Mouse (Mus musculus): ENCODE measurements at regions not wholly inside any gene's neighbourhood (a gene's known extent, or its start where the extent isn't known, plus 50 kb on each side); places are given as distances from the start of the nearest gene placed in this dataset.

DNA sequence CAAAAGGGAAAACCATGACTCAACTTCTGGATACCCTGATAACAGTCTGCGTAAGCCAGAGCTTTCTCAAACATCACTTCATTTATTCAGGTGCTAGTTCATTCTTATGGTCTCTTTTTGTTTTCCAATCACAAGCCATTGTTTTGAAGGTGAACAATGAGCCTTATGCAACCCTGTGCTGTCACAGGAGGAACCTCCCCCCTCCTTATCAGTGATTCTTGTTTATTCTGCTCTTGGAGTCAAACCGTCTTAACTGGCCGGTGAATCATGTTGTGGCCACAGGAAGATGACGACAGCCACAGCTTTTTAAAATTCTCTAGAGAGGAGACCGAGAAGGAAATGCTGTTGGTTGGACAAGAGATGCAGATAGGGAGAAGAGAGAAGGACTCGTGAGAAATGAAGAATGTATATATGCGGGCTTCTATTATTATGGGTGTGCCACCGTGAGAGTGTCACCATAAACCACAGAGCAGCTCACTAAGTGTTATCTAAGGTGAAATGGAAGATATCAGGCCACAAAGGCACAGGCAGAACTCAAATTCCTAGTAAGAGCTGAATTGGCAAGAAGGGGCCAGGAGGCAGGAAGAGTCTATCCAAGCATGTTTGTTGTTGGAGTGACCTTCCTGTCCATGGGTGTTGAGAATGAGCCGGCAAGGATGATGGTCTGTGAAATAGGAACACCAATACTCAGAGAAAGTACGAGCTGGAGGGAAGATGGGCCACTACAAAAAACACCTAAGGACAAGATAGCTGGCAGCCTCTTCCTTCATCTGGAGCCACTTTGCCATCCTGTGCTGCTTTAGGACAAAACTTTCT lies 151.8 kb downstream of the Kdr start:
- ATAC-seq (ENCODE audit: low FRiP score, low read depth) = no peak
- no peak overlapping the region for H3K27ac ChIP-seq (replicated peaks)
- 70% methylated on average over 10 of the region's 10 CpGs for WGBS
- no peaks in the 10 kb centered on the region for H3K36me3 ChIP-seq
- no peaks in the 10 kb centered on the region for H3K27me3 ChIP-seq
- H3K9ac ChIP-seq = no peak overlapping the region
- no peak overlapping the region for H3K4me3 ChIP-seq
- no peak overlapping the region for H3K4me2 ChIP-seq
- H3K4me1 ChIP-seq (replicated peaks) = peaks cover 4% of the 10 kb centered on the region; the same call in 1 of the 2 replicates
- H3K9me3 ChIP-seq = no peaks in the 10 kb centered on the region

DNA sequence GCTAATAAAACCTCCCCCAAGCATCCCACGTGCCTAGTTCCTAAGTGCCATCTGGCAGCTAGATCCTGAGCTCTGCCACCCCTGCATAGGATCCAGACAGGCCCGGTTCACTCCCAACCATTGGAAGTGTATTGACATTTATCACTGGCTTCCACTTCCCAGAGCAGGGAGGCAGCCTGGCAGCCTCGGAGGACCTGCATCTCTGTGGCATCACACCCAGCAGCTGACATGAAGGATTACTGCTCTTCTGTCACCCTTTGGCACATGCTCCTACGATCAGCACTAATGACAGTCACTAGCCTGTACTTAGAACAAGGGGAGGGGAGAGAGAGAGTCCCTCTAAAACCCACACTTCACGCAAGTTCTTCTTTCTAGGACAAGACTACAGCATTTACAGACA lies 152.7 kb downstream of the Kdr start:
- 51% methylated on average over 5 of the region's 5 CpGs for WGBS
- Histone ChIP-seq H3K4me3 (no peak overlapping the region), H3K27me3 (no peaks in the 10 kb centered on the region), H3K9me3 (no peaks in the 10 kb centered on the region), H3K27ac (replicated peaks) (no peak overlapping the region), H3K9ac (no peak overlapping the region), H3K4me1 (replicated peaks) (peaks cover 4% of the 10 kb centered on the region; the same call in 1 of the 2 replicates), H3K4me2 (no peak overlapping the region), H3K36me3 (no peaks in the 10 kb centered on the region)
- no peak for ATAC-seq (ENCODE audit: low FRiP score, low read depth)

DNA sequence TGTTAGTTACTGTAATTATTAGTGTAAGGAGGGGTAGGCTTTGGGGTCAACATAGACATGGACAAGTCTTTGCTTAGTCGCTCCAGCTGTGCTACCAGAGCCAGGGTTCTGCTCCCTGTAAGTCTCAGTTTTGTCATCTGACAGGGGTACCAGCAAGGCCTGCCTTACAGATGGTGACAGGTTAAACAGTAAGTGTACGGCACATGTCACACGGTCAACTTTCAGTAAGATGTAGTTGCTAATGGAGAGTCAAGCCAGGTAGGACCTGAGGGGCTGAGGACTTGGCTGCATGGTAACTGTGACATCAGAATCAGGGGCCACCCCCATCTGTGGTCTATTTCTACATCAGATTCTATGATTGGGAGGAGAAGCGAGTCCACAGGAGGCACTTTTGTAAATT lies 153.6 kb downstream of the Kdr start:
- H3K9me3 ChIP-seq = no peaks in the 10 kb centered on the region
- no peak overlapping the region for H3K4me3 ChIP-seq
- no peak overlapping the region for H3K9ac ChIP-seq
- ATAC-seq (ENCODE audit: low FRiP score, low read depth) = no peak
- WGBS = 89% methylated on average over 4 of the region's 4 CpGs
- no peaks in the 10 kb centered on the region for H3K36me3 ChIP-seq
- no peak overlapping the region for H3K27ac ChIP-seq (replicated peaks)
- no peaks in the 10 kb centered on the region; the same call in 1 of the 2 replicates for H3K4me1 ChIP-seq (replicated peaks)
- H3K27me3 ChIP-seq = no peaks in the 10 kb centered on the region
- no peak overlapping the region for H3K4me2 ChIP-seq

DNA sequence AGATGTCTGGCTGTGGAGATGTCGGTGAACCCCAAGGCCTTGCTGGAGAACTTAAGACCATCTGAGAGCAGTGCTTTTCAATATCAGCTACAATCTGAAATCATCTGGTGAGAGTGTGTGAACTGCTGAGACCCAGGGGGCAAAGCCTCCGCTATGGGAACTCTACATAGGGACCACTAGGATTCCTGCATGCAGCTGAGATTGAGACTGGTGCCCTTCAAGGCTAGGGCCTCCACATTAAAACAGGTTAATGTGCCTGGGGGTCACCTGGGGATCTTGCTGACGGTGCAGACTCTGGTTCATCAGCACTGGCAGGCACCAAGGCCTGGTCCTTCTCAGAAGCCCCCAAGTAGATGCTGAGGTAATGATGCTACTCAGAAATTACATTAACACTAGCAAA lies 154.6 kb downstream of the Kdr start:
- ATAC-seq (ENCODE audit: low FRiP score, low read depth) = no peak
- Histone ChIP-seq H3K9ac (no peak overlapping the region), H3K4me2 (no peak overlapping the region), H3K27me3 (no peaks in the 10 kb centered on the region), H3K9me3 (no peaks in the 10 kb centered on the region), H3K4me1 (replicated peaks) (no peaks in the 10 kb centered on the region; the same call in 1 of the 2 replicates), H3K36me3 (no peaks in the 10 kb centered on the region), H3K27ac (replicated peaks) (no peak overlapping the region), H3K4me3 (no peak overlapping the region)
- WGBS = 84% methylated on average over 3 of the region's 3 CpGs

DNA sequence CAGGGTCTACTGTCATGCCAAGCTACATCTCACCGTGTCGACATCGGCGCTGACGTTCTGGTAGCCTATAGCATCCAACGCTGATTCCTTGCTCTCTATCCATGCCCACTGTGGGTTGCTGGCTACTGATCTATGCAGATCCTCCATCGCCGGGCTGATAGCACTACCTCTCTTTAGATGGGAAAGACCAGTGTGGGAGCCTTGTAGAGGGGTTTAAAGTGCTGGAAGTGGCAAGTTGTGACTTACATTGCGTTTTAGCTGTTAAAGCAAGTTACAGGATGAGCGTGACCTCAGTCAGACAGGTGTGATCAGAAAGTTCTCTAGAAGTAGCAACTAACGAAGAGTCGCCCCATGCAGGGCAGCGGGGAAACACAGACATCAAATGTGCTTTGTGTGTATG lies 160.9 kb downstream of the Kdr start:
- H3K4me2 ChIP-seq = no peak overlapping the region
- ATAC-seq (ENCODE audit: low FRiP score, low read depth) = no peak
- H3K27ac ChIP-seq (replicated peaks) = no peak overlapping the region
- no peaks in the 10 kb centered on the region for H3K9me3 ChIP-seq
- 98% methylated on average over 13 of the region's 13 CpGs for WGBS
- no peaks in the 10 kb centered on the region for H3K27me3 ChIP-seq
- no peak overlapping the region for H3K9ac ChIP-seq
- H3K4me1 ChIP-seq (replicated peaks) = no peaks in the 10 kb centered on the region
- H3K4me3 ChIP-seq = no peak overlapping the region
- H3K36me3 ChIP-seq = no peaks in the 10 kb centered on the region

DNA sequence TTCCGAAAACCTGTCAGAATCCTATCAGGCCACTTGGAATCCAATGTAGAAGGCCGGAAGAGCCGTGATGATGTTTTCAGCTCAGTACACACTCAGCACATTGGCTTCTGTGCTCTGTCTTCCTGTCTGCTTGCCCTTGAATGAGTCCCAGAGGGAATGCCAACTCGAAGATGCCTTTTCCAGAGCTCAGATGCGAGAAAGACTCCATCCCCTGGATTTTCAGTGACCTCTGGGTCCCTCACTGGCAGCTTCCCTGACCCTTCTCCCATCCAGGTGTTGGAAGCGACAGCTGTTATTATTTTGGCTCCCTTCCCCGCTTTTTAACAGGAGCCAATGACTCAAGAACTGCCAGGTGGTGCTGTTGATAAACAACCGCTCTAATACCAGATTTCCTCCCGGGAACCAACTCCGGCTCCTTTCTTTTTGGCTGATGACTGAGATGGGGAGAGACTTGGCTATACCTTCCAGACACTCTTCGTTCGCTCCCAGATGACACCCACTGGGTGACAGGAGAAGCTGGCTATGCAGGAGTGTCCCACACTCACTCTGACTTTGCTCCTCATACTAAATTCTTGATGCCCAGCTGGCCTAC lies 163.8 kb downstream of the Kdr start:
- Histone ChIP-seq H3K36me3 (no peaks in the 10 kb centered on the region), H3K9me3 (no peaks in the 10 kb centered on the region), H3K4me3 (no peak overlapping the region), H3K9ac (no peak overlapping the region), H3K4me1 (replicated peaks) (no peaks in the 10 kb centered on the region), H3K27ac (replicated peaks) (no peak overlapping the region), H3K27me3 (no peaks in the 10 kb centered on the region), H3K4me2 (no peak overlapping the region)
- 76% methylated on average over 12 of the region's 12 CpGs for WGBS
- ATAC-seq (ENCODE audit: low FRiP score, low read depth) = no peak

DNA sequence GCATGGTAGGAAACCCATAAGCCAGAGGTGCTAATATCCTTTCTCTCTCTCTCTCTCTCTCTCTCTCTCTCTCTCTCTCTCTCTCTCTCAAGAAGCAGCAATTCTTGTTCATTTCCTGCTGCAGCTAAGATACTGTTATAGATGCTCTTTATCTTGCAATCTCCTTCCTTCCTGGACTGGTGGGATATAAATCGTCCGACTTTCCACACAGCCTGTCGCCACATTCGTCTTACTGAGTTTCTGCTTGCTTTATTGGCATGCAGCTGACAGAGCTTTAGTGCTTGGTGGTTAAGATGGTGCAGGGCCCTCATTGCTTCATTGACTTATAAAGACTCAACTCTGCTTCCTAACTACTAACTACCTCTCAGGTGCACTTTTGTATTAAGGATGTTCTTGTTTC lies 165.6 kb downstream of the Kdr start:
- Histone ChIP-seq H3K27ac (replicated peaks) (no peak overlapping the region), H3K4me3 (no peak overlapping the region), H3K27me3 (no peaks in the 10 kb centered on the region), H3K36me3 (no peaks in the 10 kb centered on the region), H3K9me3 (no peaks in the 10 kb centered on the region), H3K4me1 (replicated peaks) (no peaks in the 10 kb centered on the region), H3K9ac (no peak overlapping the region), H3K4me2 (no peak overlapping the region)
- 74% methylated on average over 4 of the region's 4 CpGs for WGBS
- no peak for ATAC-seq (ENCODE audit: low FRiP score, low read depth)

DNA sequence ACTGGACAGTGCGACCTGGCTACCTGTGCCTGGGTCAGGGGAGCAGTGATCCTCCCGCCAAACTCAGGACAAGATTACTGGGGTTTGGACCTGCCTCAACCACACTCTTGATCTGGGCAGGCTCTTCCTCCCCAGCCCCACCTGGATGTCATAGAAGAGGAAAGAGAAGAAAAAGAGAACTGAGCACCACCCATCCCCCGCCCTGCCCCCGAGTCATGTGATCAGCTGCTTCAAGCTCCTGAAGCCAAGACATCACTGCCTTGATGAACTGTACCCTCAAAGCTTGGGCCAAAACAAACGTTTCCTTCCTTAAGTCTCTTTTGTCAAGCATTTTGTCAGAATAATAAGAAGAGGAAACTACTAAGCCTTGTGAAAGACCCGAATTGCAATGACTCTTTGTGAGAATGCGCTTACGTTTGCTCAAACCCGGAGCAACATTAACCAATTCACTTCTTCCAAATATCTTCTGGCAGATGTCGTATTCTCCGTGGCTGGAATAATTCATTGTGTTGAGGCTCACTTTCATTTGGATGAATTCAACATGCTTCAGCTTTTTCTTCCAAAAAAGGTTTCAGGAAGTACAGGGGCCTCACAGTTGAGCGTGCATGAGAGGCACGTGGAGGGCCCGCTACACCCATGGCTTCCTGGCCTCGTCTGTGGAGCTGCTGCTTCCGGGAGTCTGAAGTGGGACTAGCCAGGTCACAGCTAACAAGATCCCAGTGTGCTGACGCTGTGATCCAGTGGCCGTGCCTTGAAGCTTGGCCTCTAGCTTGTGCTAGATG lies 169.5 kb downstream of the Kdr start:
- Histone ChIP-seq H3K27me3 (no peaks in the 10 kb centered on the region), H3K4me1 (replicated peaks) (no peaks in the 10 kb centered on the region), H3K4me3 (no peak overlapping the region), H3K27ac (replicated peaks) (no peak overlapping the region), H3K36me3 (no peaks in the 10 kb centered on the region), H3K9ac (no peak overlapping the region), H3K4me2 (no peak overlapping the region), H3K9me3 (no peaks in the 10 kb centered on the region)
- ATAC-seq (ENCODE audit: low FRiP score, low read depth) = no peak
- 88% methylated on average over 18 of the region's 18 CpGs for WGBS

DNA sequence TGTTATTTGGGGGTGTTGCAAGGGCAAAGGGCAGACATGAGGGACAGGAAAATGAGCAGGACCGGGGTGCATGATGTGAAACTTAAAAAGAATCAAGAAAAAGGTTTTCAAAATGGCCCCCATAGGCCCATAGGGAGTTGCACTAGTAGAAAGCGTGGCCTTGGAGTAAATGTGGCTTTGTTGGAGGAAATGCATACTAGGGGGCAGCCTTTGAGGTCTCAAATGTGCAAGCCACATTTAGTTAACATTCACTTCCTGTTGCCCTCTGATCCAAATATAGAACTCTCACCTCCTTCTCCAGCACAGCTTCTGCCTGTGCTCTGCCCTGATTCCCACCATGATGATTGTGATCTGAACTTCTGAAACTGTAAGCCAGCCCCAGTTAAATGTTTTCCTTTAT lies 173.2 kb downstream of the Kdr start:
- no peaks in the 10 kb centered on the region for H3K36me3 ChIP-seq
- no peaks in the 10 kb centered on the region for H3K4me1 ChIP-seq (replicated peaks)
- H3K4me3 ChIP-seq = no peak overlapping the region
- no peak overlapping the region for H3K27ac ChIP-seq (replicated peaks)
- no peak overlapping the region for H3K4me2 ChIP-seq
- H3K9me3 ChIP-seq = no peaks in the 10 kb centered on the region
- no peaks in the 10 kb centered on the region for H3K27me3 ChIP-seq
- no peak overlapping the region for H3K9ac ChIP-seq
- 92% methylated on average over 2 of the region's 2 CpGs for WGBS
- no peak for ATAC-seq (ENCODE audit: low FRiP score, low read depth)

DNA sequence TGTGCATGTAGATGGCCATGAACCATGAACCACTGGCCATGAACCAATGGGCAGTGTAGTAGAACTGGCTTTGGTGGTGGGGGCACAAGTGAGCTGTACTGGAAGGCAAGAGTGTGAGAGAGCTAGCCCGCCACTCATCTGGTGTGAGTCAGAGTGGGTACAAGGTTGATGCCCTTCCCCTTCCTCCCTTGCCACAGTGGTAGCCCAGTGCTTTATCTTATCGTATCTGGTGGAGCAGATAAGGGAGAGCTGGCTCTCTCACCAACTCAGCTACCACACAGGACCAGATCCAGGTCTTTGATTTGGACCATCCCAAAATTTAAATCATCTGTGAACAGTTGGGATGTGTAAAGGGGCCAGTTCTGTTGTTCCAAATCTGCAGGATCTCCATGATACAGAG lies 173.9 kb downstream of the Kdr start:
- Histone ChIP-seq H3K27me3 (no peaks in the 10 kb centered on the region), H3K9me3 (no peaks in the 10 kb centered on the region), H3K27ac (replicated peaks) (no peak overlapping the region), H3K4me2 (no peak overlapping the region), H3K4me3 (no peak overlapping the region), H3K4me1 (replicated peaks) (peaks cover 4% of the 10 kb centered on the region; the same call in 1 of the 2 replicates), H3K9ac (no peak overlapping the region), H3K36me3 (no peaks in the 10 kb centered on the region)
- WGBS = 93% methylated on average over 2 of the region's 2 CpGs
- ATAC-seq (ENCODE audit: low FRiP score, low read depth) = no peak

DNA sequence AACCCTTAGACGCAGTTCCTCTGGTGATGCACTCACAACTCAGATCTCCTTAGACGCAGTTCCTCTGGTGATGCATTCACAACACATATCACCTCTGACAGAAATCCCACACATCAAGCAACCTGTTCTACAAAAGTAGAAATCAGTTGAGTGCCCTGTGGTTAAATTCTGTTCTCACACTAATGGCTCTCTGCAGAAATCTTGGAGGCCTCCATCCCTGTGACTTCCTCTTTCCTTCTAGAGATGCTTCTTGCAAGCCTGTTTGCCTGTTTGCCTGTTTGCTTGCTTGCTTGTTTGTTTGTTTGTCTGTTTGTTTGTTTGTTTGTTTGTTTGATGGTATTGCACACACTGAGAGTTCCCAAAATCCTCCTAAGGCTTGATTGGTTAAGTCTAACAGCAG lies 175.2 kb downstream of the Kdr start:
- WGBS = 98% methylated on average over 2 of the region's 2 CpGs
- no peak overlapping the region for H3K4me2 ChIP-seq
- H3K4me1 ChIP-seq (replicated peaks) = peaks cover 4% of the 10 kb centered on the region; the same call in 1 of the 2 replicates
- no peak overlapping the region for H3K4me3 ChIP-seq
- H3K27me3 ChIP-seq = no peaks in the 10 kb centered on the region
- no peak overlapping the region for H3K9ac ChIP-seq
- H3K9me3 ChIP-seq = no peaks in the 10 kb centered on the region
- no peak for ATAC-seq (ENCODE audit: low FRiP score, low read depth)
- H3K27ac ChIP-seq (replicated peaks) = no peak overlapping the region
- H3K36me3 ChIP-seq = no peaks in the 10 kb centered on the region

Data from hindbrain, embryonic 15.5 days (tissue).